In genomic region chr4:150087161-150087889, GRCm38 (mm10) we compare ENCODE assay signal across 8 mouse cellular contexts. TPM values are rescaled to one million over a fixed set of nuclear protein-coding genes. Genes with fewer than 3 reads are reported as not detected.
DNase-seq lines count a peak whose midpoint lies in the region; ATAC-seq lines count a peak whose summit lies in the region.

Gene Gpr157 (plus strand): TSS chr4:150087365.

- H3K9me3 ChIP-seq in forebrain, embryonic 11.5 days (ENCODE audit: control insufficient read depth, low read length), result no peaks in the 10 kb centered on the region
- 0 out of 2 replicates have a peak, but pooled peaks cover 2% of the 10 kb centered on the region for H3K9me3 ChIP-seq in heart, embryonic 16.5 days (replicated peaks; ENCODE audit: control insufficient read depth, low read length)
- no peaks in the 10 kb centered on the region for H3K9me3 ChIP-seq in liver, embryonic 15.5 days (replicated peaks)
- no peaks in the 10 kb centered on the region for H3K9me3 ChIP-seq in neural tube, embryonic 12.5 days

- H3K27me3 ChIP-seq in forebrain, embryonic 11.5 days (ENCODE audit: control insufficient read depth, insufficient read depth, low read length), result peaks cover 27% of the 10 kb centered on the region
- H3K27me3 ChIP-seq in heart, embryonic 16.5 days (ENCODE audit: control insufficient read depth, insufficient read depth, low read length), result no peaks in the 10 kb centered on the region
- H3K27me3 ChIP-seq in liver, embryonic 15.5 days, result peaks cover 43% of the 10 kb centered on the region
- H3K27me3 ChIP-seq in neural tube, embryonic 12.5 days (replicated peaks), result peaks cover 9% of the 10 kb centered on the region

- peak; percentile 89 for DNase-seq in c-Kit-positive CD71-positive TER-119-negative erythroid progenitor cells, embryonic 14.5 days (ENCODE audit: low read depth)
- peak; percentile 96 for DNase-seq in forebrain, embryonic 11.5 days (ENCODE audit: low spot score)
- peak; percentile 95 to 96 for DNase-seq in kidney, postnatal 36 days
- DNase-seq in telencephalon, adult 2 months (ENCODE audit: low read depth, low spot score), result peak; percentile 89

- H3K9ac ChIP-seq in forebrain, embryonic 11.5 days (ENCODE audit: low read length), result peak within 1 kb of the TSS; percentile 45
- peak within 1 kb of the TSS; percentile 93 for H3K9ac ChIP-seq in heart, embryonic 16.5 days (ENCODE audit: low read length)
- H3K9ac ChIP-seq in liver, embryonic 15.5 days, result peak within 1 kb of the TSS; percentile 58
- H3K9ac ChIP-seq in neural tube, embryonic 12.5 days, result peak within 1 kb of the TSS; percentile 58

- peak within 1 kb of the TSS; percentile 99 for H3K4me2 ChIP-seq in forebrain, embryonic 11.5 days (ENCODE audit: low read depth, low read length, severe bottlenecking)
- H3K4me2 ChIP-seq in heart, embryonic 16.5 days (ENCODE audit: low read depth, low read length), result peak within 1 kb of the TSS; percentile 98
- peak within 1 kb of the TSS; percentile 89 for H3K4me2 ChIP-seq in liver, embryonic 15.5 days
- peak within 1 kb of the TSS; percentile 99 for H3K4me2 ChIP-seq in neural tube, embryonic 12.5 days (replicated peaks)

- ATAC-seq in CD4-positive, CD25-positive, alpha-beta regulatory T cell, adult 4 months, result peak; percentile 93
- ATAC-seq in forebrain, embryonic 11.5 days (replicated peaks; ENCODE audit: low FRiP score), result peak; percentile 93
- peak; percentile 97 for ATAC-seq in heart, embryonic 16.5 days (replicated peaks; ENCODE audit: extremely low read depth, insufficient read depth, low FRiP score)
- ATAC-seq in liver, embryonic 15.5 days (ENCODE audit: insufficient read depth), result peak; percentile 94
- peak; percentile 92 for ATAC-seq in neural tube, embryonic 12.5 days (ENCODE audit: low FRiP score, low read depth)

- H3K27ac ChIP-seq in forebrain, embryonic 11.5 days (ENCODE audit: low read depth, low read length), result no peak within 1 kb of the TSS
- H3K27ac ChIP-seq in heart, embryonic 16.5 days (ENCODE audit: low read length), result peak within 1 kb of the TSS; percentile 96
- H3K27ac ChIP-seq in liver, embryonic 15.5 days (replicated peaks), result 0 out of 2 replicates have a peak within 1 kb of the TSS, but pooled peaks have one; percentile 24
- H3K27ac ChIP-seq in neural tube, embryonic 12.5 days, result no peak within 1 kb of the TSS

- peak within 1 kb of the TSS; percentile 52 for H3K4me3 ChIP-seq in forebrain, embryonic 11.5 days (ENCODE audit: low read depth, low read length)
- peak within 1 kb of the TSS; percentile 75 for H3K4me3 ChIP-seq in heart, embryonic 16.5 days (ENCODE audit: low read length)
- peak within 1 kb of the TSS; percentile 59 for H3K4me3 ChIP-seq in liver, embryonic 15.5 days (replicated peaks)
- peak within 1 kb of the TSS; percentile 46 for H3K4me3 ChIP-seq in neural tube, embryonic 12.5 days

- no peaks in the 10 kb centered on the region for H3K36me3 ChIP-seq in forebrain, embryonic 11.5 days (ENCODE audit: control insufficient read depth, insufficient read depth, low read length)
- H3K36me3 ChIP-seq in heart, embryonic 16.5 days (ENCODE audit: control insufficient read depth, insufficient read depth), result no peaks in the 10 kb centered on the region
- no peaks in the 10 kb centered on the region for H3K36me3 ChIP-seq in liver, embryonic 15.5 days (replicated peaks)
- H3K36me3 ChIP-seq in neural tube, embryonic 12.5 days, result no peaks in the 10 kb centered on the region

- H3K4me1 ChIP-seq in forebrain, embryonic 11.5 days (replicated peaks; ENCODE audit: control insufficient read depth, insufficient read depth, low read length), result peaks cover 6% of the 10 kb centered on the region; the same call in 1 of the 2 replicates
- H3K4me1 ChIP-seq in heart, embryonic 16.5 days (ENCODE audit: control insufficient read depth, insufficient read depth, low read length), result peaks cover 31% of the 10 kb centered on the region
- H3K4me1 ChIP-seq in liver, embryonic 15.5 days (replicated peaks), result peaks cover 15% of the 10 kb centered on the region
- H3K4me1 ChIP-seq in neural tube, embryonic 12.5 days, result peaks cover 11% of the 10 kb centered on the region

- WGBS in forebrain, embryonic 11.5 days, result under 1% methylated on average over 52 of the region's 56 CpGs
- under 1% methylated on average over 52 of the region's 56 CpGs for WGBS in heart, embryonic 16.5 days
- under 1% methylated on average over 50 of the region's 56 CpGs for WGBS in liver, embryonic 15.5 days (ENCODE audit: insufficient replicate concordance)
- WGBS in neural tube, embryonic 12.5 days, result under 1% methylated on average over 56 of the region's 56 CpGs

RNA-seq across cellular contexts. Expression of gene Gpr157, which starts in this region (rescaled TPM):
- under 1 TPM; 0.15 to 0.30 TPM for polyA plus RNA-seq in CD4-positive, CD25-positive, alpha-beta regulatory T cell, adult 4 months (2017; shearing (Covaris generic))
- polyA plus RNA-seq in forebrain, embryonic 11.5 days (2014; fragmentation: Nextera tagmentation; extraction: Ambion mirVana), result 0.21 and 0.24 TPM in 2 replicates
- polyA plus RNA-seq in heart, embryonic 16.5 days (2015; fragmentation: Nextera tagmentation; extraction: Ambion mirVana), result 4.3 and 4.5 TPM in 2 replicates
- 0.31 and 0.44 TPM in 2 replicates for polyA plus RNA-seq in liver, embryonic 15.5 days (2015; fragmentation: Nextera tagmentation; extraction: Ambion mirVana)
- 0.65 and 1.0 TPM in 2 replicates for polyA plus RNA-seq in neural tube, embryonic 12.5 days (2016; fragmentation: Nextera tagmentation; extraction: Ambion mirVana)

Comparison
In these comparisons a context has a peak if more than half of its experiments do, and no peak if none do; other contexts are left out.
1. Peak in ATAC-seq in CD4-positive, CD25-positive, alpha-beta regulatory T cell, adult 4 months; RNA of the gene not detected or under 1 TPM.
2. Peak in DNase-seq, ATAC-seq, H3K4me3 ChIP-seq, H3K9ac ChIP-seq and H3K4me2 ChIP-seq in forebrain, embryonic 11.5 days; RNA of the gene not detected or under 1 TPM.
3. Peak in ATAC-seq, H3K4me3 ChIP-seq, H3K27ac ChIP-seq, H3K9ac ChIP-seq and H3K4me2 ChIP-seq in liver, embryonic 15.5 days; RNA of the gene not detected or under 1 TPM.